Mouse (Mus musculus) layer of hippocampus, postnatal 10 days (tissue): ENCODE measurements at regions not wholly inside any gene's neighbourhood (a gene's known extent, or its start where the extent isn't known, plus 50 kb on each side); places are given as distances from the start of the nearest gene placed in this dataset.

Source experiments
- DNase-seq, 2 experiments: peaks; one replicate each; pipeline ENCODE4 v3.0.0; 2021; ENCODE audit warnings: low spot score in 2 of 2

DNA sequence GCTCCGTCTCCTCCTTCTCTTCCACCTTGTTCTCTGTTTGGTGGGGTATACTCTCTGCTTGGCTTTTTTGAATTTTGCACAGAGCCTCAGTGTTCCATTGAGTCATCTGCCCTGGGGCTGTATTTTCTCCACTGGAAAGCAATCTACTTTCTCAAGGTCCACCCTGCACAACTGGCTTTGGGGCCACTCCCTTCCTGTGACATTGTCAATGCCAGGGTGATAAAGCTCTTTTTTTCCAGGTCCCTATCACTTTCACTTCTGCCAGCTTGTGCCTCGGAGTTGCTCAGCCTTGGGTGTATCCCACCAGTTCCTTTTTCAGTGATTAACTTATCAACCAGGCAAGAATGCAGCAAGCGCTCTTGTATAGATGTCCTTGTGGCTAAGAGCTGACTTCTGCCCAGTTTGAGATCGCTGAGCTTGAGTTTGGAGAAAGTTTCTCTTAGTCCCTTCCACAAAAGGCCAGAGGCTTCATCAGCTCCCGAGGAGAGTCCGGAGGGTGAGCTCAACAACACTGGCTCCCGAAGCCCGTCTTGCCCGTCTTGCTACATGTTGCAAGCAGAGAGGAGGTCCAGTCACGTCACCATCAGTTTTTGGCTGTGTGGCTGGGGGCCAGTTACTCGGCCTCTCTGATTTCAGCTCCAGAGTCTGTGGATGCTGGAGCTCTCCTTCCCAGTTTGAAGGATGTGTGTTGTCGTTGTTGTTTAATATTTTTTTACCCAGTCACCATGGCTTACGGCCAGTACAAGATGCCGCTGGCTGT is 200.8 kb downstream of the Cyp26b1 start:
- DNase-seq, result no peak

DNA sequence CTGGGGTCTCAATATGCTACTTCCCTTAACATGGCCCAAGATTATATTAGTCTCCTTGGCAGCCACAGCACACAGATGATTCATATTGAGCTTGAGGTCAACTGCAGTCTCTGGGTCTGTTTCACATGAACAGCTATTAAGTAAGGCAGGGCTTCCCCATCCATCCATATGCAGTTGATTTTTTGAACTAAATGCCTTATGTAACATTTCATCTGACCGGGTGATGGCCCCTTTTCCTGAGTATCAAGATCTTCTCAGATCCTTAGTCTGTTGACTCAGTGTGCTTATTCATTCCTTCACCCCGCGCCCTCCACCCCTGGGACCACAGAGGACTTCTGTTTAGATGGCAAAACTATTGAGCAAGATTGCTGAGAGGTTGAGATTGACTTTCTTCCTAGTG is 202.7 kb downstream of the Cyp26b1 start:
- no peak for DNase-seq

DNA sequence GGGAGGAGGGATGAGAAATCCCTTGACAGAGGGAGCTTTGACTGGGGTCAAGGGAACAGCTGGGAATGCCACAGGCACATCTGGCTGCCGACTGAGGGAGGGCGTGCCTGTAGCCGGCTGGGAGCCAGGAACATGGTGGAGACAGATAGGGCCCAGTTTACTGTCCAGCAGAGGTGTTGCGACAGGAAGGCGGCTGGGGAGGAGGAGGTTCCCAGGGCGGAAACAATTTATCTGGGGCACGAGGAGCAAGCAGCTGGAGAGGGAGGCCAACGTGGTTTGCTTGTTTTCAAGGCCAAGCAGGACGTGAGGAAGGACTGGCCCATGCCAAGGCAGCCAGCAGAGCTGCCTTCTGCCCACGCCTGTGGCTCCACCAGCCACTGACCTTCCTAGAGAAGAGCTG is 208.0 kb downstream of the Cyp26b1 start:
- DNase-seq, result no peak

DNA sequence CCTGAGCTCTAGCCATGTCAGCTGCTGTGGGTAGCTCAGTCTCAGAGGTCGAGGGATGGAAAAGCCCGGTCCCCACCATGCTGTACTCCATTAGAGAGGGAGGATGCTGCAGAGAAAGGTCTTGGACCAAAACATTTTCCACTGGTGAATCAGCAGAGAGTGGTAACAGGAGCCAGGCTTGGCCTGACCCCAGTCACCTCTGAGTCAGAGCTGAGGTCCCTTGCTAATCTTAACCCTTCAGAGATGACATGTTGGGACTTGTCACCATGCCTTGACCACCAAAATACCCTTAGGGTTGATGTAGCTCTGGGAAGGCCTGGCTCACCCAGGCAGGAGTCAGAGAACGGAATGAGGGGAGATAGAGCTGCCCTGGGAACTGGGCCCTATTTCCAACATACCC is 210.0 kb downstream of the Cyp26b1 start:
- no peak for DNase-seq

DNA sequence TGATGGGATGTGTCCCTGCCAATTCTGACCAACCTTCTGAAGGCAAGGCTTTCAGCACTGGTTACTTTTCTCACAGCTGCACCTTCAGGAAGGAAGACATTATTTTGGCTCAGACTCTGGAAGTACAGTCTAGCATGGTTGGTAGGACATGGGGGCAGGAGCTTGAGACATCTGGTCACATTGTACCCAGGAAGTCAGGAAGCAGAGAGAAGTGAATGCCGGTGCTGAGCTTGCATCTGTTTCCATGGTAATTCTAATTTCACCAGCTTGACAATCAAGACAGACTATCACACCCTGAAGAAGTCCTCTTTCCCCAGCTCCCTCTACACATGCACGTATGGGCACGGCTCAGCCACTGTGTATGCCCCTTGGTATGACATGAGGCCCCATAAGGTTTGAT is 210.6 kb downstream of the Cyp26b1 start:
- DNase-seq, result no peak

DNA sequence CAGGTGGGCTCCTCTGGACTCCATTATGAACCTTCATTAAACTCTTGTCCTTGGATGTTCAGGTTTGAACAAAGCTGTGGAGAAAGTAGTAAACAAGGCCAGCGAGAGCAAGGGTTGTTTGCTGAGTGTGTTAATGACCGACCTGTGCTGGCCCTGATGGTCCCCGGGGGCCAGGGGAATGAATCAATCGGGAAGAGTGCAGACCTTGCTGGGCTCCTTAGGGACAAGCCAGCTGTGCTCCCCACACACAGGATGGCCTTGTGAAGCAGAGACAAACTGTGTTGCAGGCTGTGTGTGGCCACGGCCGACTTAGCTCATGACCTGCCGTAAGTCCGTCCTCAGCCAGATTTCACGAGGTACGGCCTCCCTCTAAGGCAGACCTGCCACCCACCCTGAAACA is 212.1 kb downstream of the Cyp26b1 start:
- DNase-seq, result no peak

DNA sequence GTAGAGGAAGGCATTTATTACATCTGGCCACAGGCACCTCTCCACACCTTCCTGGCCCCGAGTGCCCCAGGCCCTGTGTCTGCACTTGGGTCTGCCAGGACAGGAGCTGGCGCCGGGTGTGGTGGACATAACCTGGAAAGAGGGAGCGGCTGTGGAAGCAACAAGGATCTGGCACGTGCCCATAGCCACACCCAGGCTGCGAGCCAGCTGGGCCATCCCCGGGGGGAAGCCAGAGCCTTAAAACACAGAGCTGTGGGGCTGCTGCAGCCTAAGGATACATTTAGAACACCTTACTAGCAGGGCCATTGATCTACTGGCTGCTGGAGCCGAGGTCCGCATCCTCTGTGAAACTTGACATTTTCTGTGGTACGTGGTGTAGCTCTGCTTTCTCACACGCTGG is 217.0 kb downstream of the Cyp26b1 start:
- DNase-seq, result no peak

DNA sequence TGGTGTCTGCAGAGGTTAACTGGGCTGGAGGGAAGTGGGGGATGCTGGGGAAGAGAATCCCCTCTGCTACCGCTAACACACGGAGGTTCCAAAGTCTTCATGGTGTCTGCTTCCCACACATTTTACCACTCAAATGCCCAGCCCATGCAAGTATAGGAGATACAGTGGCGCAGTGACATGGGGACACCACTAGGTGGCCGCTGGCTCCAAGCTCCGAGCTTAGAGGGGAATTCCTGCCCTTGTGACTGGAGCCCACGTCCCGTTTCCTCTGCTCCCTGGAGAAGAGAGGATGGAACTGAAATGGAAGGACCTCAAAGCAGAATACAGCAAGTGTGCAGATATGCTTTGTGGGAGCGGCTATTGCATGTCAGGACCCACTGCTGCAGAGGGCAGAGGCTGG is 218.2 kb downstream of the Cyp26b1 start:
- peak; percentile 46 to 65 for DNase-seq

DNA sequence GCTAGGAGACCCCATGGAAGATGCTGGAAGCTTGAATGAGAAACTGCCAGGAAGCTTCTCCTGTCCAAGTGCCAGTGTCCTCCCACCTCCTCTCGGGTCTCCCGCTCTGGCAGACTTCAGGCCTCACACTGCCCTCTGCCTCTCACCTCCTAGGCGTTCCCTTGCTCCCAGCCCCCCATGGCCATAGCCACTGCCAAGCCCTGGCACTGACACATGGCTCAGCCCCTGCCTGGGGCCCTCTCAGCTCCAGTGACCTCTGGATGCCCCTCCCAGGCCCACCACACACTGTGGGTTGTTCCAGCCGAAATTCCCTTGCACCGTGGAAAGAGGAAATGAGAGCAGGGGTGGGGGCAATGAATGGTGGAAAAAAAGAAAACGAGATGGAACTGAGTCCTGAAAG is 227.3 kb downstream of the Cyp26b1 start:
- no peak for DNase-seq

DNA sequence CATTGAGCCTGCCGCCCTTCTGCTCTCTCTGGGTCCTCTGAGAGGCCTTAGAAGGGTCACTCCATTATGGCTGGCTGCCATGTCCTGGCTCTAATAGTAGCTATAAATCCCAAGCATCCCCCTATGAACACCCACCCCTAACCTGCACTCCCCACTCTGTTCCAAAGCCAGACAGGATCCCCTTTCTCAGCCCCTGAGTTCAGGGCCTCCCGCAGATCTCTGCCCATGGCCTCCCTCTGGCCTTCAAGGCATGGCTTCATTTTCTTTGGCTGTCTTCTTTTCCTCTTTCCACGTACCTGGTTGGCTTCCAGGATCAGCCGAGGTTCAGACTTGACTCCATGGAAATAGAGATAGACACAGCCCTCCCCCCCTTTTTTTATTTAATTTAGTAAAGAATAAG is 227.8 kb downstream of the Cyp26b1 start:
- DNase-seq, result no peak

DNA sequence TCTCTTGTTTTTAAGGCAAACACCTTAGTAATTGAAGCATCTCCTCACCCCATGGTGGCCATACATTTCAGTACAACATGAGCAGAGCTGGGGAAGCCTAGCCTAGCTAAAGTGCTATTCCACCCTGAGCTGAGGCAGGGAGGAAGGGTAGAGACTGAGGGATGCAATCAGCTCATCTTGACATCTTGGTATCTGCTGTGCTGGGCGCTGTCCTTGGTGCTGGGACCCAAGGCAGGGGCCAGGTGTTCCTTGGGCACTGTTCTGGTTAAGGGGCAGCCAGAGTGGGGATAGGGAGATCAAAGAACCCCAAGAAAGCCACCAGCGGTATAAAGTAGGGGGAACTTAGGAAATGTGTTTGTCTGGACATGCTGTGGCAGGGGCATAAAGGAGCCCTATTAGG is 228.7 kb downstream of the Cyp26b1 start:
- DNase-seq, result no peak

DNA sequence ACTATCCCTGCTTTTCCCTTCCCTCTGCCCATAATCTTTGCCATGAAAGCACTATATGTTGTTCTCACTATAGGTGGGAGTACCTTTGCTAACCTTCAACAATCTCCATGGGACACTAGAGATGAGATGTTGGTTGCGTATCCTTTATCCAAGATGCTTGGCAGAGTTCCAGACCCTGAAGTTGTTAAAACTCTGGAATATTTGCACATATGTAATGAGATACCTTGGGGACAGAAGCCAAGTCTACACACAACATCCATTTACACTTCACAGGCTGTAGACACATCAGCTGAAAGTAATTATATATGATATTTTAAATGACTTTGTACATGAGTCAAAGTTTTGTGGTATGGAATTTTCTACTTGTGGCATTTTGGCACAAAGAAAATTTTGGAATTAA is 231.4 kb downstream of the Cyp26b1 start:
- no peak for DNase-seq

DNA sequence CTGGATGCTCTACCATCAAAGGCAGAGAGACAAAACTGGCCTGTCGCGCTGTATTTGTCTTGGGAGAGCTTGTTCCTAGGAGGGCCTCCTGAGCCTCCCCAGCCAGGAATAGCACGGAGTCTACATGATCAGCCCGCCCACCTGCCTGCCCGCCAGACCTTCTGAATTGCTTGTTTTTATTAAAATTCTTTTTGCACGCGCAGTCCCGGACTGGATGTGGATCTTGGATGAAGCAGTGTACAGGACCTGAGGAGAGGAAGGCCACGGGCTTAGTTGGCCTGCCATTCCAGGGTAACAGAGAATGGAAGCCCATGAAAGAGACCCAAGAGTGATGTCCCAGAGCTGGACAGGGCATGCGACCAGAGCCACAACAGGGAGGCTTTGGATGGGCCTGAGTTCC is 235.8 kb downstream of the Cyp26b1 start:
- DNase-seq, result no peak

DNA sequence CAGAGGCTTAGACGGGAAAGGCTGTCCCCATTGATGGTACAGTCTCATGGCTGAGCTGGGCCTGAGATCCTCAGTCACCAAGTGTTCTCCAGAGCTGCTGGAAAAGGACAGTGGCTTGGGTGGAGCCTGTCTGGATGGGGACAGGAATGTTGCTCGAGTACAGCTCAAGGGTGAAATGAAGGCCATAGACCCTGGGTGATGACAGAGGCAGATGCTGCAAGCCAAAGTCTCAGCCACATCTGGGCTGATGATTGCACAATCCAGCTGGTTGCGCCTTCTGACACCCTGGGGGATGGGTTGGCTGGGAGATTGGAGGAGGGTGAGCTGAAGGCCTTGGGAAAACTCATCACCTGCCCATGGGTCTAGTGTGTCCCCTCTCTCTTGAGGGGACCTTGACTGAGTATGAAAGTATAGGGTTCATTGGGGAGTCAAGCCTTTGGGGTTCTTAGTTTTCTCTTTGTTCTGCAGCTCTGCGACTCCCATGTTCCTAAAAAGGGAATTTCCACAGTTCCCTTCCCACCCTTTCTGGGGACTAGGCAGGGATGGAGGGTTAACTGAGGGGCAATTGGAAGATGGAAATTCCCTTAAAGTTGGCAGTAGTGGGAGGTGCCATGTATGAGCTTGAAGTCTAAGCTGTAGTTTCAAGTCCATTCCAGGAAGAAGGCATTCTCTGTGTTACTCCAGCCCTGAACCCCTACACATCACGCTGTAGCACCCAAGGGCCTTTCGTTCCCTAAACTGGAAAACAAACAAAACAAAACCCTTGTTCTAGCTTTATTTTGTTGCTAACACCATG is 240.1 kb downstream of the Cyp26b1 start:
- no peak for DNase-seq

DNA sequence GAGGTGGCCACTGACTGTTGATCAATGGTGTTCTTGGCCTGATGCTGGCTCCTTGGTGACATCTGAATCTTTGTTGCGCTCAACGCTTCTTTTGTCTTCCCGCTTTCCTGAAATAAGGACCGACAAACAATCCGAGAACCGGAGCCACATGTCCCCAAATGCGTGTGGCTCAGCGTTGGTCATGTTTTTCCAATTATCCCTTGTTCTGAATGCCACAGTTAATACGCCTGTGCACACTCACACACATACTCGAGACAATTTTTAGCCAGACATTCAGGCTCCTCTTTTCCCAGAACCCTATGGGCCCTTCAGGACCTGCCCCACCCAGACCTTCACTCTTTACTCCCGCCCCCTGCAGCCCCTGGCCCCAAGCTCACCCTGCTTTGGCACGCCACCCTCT is 248.8 kb downstream of the Cyp26b1 start:
- DNase-seq, result no peak

DNA sequence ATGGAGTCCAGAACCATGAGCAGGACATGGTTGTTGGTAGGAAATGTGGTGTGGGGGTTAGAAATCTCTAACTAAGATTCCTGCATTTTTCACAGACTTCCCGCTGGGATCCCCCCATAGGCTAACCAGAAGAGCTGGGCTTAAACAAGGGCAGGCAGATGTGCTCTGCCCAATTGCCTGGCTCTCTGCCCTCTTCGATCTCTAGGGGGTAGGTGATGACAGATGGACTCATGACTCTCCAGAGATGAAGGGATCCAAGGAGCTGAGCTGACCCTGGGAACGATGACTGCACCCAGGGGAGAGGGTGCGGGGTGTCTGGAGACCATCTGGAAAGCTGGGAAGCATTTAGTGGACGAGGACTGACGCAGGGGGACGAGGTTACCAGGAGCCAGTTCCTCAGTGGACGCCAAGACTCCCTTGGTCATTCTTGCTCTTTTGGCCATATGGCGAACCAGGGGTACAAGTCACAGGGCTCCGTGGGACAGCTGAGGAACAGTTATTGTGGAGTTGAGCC is 260.0 kb downstream of the Cyp26b1 start:
- DNase-seq, result no peak

DNA sequence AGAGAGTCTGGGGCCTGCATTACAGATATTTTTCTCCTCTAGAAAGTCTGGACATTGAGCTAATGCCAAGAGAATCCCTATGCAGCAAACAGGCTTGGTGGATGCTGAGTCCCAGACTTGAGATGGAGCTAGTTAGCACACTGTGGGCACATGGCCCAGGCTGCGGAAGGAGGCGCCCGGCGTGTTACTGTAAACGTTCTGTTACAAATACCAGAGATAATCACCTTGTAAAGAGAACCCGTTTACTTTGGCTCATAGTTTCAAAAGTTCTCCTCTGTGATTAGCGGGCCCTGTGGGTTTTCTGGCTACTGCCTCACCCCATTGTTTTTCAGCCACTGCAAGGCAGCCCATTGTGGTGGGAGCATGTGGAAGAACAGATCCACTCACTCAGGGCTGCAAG is 264.6 kb downstream of the Cyp26b1 start:
- peak in 1 of 2 experiments; percentile 15 for DNase-seq

DNA sequence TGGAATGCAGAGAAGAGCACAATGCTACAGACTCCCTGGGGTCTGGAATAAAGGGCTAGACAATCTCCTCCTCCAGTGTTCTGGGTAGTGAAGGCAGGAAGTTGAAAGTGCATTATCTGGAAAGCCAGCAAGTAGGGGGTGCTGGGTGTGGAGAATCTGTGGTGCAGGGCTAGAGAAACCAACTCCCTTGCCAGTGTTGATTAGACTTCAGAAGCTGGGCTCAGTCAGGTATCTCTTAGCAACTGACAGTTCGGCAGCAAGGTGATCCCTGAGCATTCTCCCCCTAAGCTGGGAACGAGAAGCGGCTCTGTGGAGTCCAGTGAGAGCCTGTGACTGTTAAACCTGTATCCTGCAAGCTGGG is 265.7 kb downstream of the Cyp26b1 start:
- DNase-seq, result no peak

DNA sequence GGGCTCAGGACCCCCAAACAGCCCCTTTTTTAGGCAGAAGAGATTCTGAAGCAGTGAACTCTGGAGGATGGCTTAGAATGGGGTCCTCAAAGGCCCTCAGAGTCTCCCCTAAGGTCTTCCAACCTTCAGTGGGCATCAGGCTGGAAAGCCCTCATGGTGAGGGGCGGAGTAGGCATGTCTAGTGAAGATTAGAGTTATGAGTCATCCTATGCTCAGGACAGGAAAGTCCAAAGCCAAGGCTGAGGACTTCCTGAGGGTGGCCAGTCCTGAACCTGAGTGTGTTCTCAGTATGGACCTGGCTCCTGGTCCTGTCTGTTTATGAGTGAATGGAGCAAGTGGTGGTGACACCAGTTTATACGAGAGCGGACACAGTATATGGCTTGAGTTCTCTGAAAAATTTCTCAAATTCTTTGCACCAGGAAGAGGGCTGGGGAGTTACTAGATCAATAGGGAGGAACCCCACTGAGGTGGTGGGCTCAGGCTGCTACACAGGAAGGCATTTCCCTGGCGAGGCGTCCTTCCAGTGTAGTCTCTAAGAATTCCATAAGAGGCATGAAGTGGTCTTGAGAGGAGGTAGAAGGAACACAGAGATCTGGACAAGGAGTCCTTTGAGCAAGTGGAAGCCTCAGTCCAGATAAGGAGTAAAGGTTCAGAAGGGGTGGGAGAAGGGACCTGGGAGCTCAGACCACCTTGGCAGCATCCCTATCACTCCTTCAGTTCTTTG is 266.2 kb downstream of the Cyp26b1 start:
- no peak for DNase-seq

DNA sequence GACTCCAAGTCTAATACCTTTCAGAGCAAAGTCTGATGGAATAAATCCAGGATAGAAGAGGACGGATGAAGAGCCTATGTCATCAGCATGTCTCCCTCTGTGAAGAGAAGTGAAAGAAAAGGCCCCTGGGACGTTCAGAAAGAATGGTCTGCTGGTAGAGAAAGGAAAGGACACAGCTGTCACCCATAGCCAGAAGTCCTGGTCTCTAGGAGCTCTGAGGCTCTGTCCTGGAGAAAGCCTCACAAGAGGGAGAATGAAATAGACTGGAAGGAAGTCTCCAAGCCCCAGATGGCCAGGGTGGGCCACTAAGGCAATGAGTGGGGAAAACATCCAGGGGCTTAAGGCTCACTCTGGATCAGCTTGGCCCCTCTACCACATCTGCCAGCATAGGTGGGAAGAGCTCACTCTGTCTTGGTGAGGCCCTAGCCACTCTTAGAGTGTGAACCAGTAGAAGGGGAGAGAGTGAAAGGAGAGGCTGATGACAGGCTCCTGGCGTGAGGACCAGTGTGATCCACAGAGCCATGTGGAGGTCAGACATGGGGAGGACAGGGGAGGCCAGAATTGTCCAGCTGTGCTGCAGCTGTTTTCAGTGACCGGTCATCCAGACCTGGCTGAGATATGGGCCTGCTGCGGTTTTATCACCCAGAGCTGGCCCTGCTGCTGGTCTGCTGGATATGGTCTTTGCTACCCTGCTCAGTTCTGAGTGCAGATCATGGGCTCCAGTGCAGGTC is 268.2 kb downstream of the Cyp26b1 start:
- DNase-seq, result no peak

DNA sequence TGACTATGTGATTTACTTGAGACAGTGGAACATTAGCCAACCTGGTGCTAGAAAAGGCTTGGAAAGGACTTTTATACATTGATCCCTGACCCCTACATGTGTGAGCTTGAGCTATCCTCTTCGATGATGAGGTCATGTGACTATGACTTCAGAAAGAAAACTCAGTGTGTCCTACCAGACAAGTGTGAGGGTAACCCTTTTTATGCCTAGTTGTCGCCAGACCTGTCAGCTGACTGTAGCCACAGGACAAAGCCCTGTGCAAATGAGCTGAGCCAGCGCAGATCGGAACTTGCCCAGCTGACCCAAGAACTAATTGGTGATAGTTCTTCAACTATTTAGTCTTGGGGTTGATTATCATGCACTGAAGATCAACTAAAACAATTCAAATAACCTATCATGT is 269.5 kb downstream of the Cyp26b1 start:
- DNase-seq, result no peak
